Mouse (Mus musculus) stomach, postnatal 0 days (tissue): ENCODE results near the gene Cltb. TPM values are rescaled to one million over a fixed set of nuclear protein-coding genes. Genes with fewer than 3 reads are reported as not detected.

Source experiments
- ATAC-seq: fragments of 200-750 bp; cut with Nextera tagmentation; 2 replicates; pipeline ENCODE4 v1.8.0; 2017; ENCODE audit not compliant: low FRiP score, low TSS enrichment
- DNase-seq: peaks from one replicate; pipeline ENCODE4 v3.0.0-alpha.2; 2016; ENCODE audit warnings: low spot score
- H3K27ac ChIP-seq: fragments of 300-500 bp; sonication (generic); replicated peaks from 2 replicates; pipeline ENCODE4 v1.5.1; 2014; ENCODE audit warnings: mild to moderate bottlenecking, control low read depth
- H3K27me3 ChIP-seq: fragments of 300-500 bp; sonication (generic); 2 replicates; pipeline ENCODE4 v1.6.1; 2014; ENCODE audit warnings: low read length; ENCODE audit not compliant: control insufficient read depth, insufficient read depth
- H3K36me3 ChIP-seq: fragments of 300-500 bp; sonication (generic); 2 replicates; pipeline ENCODE4 v1.6.1; 2014; ENCODE audit warnings: low read length, mixed read lengths; ENCODE audit not compliant: control insufficient read depth, insufficient read depth
- H3K4me1 ChIP-seq: fragments of 300-500 bp; sonication (generic); replicated peaks from 2 replicates; pipeline ENCODE4 v1.6.1; 2014; ENCODE audit warnings: antibody characterized with exemption; ENCODE audit not compliant: control insufficient read depth, insufficient read depth
- H3K4me2 ChIP-seq: fragments of 300-500 bp; sonication (generic); replicated peaks from 2 replicates; pipeline ENCODE4 v1.6.1; 2014; ENCODE audit warnings: low read depth, mild to moderate bottlenecking, control low read depth, moderate library complexity
- H3K4me3 ChIP-seq: fragments of 300-500 bp; sonication (generic); 2 replicates; pipeline ENCODE4 v1.5.1; 2014; ENCODE audit warnings: low read depth, low read length, control low read depth
- H3K9ac ChIP-seq: fragments of 300-500 bp; sonication (generic); 2 replicates; pipeline ENCODE4 v1.6.1; 2014; ENCODE audit warnings: mild to moderate bottlenecking, low read length, control low read depth, mixed read lengths
- H3K9me3 ChIP-seq: fragments of 300-500 bp; sonication (generic); 2 replicates; pipeline ENCODE4 v1.6.1; 2016; ENCODE audit warnings: low read length; ENCODE audit not compliant: control insufficient read depth
- CTCF ChIP-seq: IDR thresholded peaks from 2 replicates; pipeline ENCODE4 v1.5.1; 2016; ENCODE audit warnings: antibody characterized with exemption, low read depth, mild to moderate bottlenecking, moderate library complexity
- EP300 ChIP-seq: optimal IDR thresholded peaks from 2 replicates; pipeline ENCODE3; 2016; ENCODE audit warnings: antibody characterized with exemption
- WGBS: fragments of 180-500 bp; shearing (Covaris S2); extraction: QIAGEN DNeasy Blood & Tissue Kit; methylation state at CpG from one replicate; pipeline ENCODE4 v1.1.7; 2014; 5-methylcytosine and 5-hydroxymethylcytosine counted together
- polyA plus RNA-seq: library from polyadenylated mRNA; unstranded; fragments of >200 nt; fragmentation: Nextera tagmentation; extraction: Ambion mirVana; gene quantifications from 2 replicates; pipeline ENCODE4 v1.2.1, GENCODE M21; 2015

The Cltb gene
- polyA plus RNA-seq, 1 experiment from 2014 or later, result 160 TPM

- peaks cover 6% of the 10 kb centered on the region for H3K36me3 ChIP-seq
- H3K9me3 ChIP-seq, result no peaks in the 10 kb centered on the region
- no peak overlapping the region for H3K27ac ChIP-seq
- no peaks in the 10 kb centered on the region for H3K4me1 ChIP-seq
- no peaks in the 10 kb centered on the region for H3K27me3 ChIP-seq
- ATAC-seq, result no peak
- 0 out of 2 replicates have a peak, but pooled peaks have one; percentile 18 for TF ChIP-seq CTCF
- no peak for TF ChIP-seq EP300
- no peak overlapping the region for H3K9ac ChIP-seq
- no peak for DNase-seq
- no peak overlapping the region for H3K4me3 ChIP-seq
- no peak overlapping the region for H3K4me2 ChIP-seq
Observed at GRCm38 (mm10) chr13:54603501-54603900, 7.6 kb downstream of the Cltb start.

DNA sequence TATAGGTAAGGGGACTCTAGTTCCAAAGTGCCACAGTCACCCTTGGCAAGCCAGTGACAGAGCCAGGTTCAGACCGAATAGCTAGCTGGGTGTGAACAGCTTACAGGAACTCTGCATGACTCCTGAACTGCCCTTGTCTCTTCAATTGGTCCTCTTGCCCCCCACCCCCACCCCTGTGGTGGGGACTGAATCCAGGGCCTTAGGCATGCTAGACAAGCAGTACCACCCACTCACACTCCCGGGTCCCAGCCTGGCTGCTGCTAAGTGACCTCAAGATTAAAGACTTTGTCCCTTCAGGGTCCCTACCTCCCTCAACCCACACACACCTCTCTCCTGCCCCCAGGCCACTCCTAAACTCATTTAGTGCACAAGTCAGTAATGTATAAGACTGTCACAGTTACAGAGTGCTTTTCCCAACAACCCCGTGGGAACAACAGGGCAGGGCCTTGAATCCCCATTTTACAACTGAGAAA is 8.5 kb downstream of the Cltb start:
- H3K9me3 ChIP-seq, result no peaks in the 10 kb centered on the region
- 50% methylated on average over 3 of the region's 3 CpGs for WGBS
- TF ChIP-seq EP300 (no peak), CTCF (no peak)
- H3K27ac ChIP-seq, result no peak overlapping the region
- peaks cover 6% of the 10 kb centered on the region for H3K36me3 ChIP-seq
- ATAC-seq (no peak), DNase-seq (no peak)
- H3K27me3 ChIP-seq, result no peaks in the 10 kb centered on the region
- no peak overlapping the region for H3K4me2 ChIP-seq
- no peak overlapping the region for H3K9ac ChIP-seq
- H3K4me1 ChIP-seq, result no peaks in the 10 kb centered on the region
- no peak overlapping the region for H3K4me3 ChIP-seq

GRCm38 (mm10) chr13:54598622-54599143 is 12.5 kb downstream of the Cltb start:
- 77% methylated on average over 12 of the region's 12 CpGs for WGBS
- Histone ChIP-seq H3K4me2 (no peak overlapping the region), H3K4me3 (no peak overlapping the region), H3K27ac (no peak overlapping the region), H3K27me3 (no peaks in the 10 kb centered on the region), H3K9me3 (no peaks in the 10 kb centered on the region), H3K9ac (no peak overlapping the region), H3K36me3 (peaks cover 3% of the 10 kb centered on the region; the same call in 1 of the 2 replicates), H3K4me1 (no peaks in the 10 kb centered on the region)
- no peak for DNase-seq
- no peak for ATAC-seq
- TF ChIP-seq CTCF (no peak), EP300 (no peak)

DNA sequence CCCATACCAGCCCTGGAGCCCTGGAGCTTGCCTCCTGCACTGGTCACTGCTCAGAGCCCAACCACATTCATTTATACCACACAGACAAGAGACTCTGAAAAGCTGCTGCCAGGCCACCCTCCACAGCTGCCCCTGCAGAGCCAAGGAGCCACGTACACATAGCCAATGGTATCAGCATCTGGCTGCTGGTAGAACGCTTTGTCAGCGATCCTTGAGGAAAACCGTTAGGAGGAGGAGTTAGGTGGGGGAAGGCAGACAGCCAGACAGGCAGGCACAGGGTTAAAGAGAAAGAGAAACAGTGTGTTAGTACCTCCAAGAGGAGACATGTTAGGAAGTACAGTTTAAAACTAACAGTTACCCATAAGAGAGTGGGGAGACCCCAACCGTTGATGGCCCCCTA is 14.3 kb downstream of the Cltb start:
- peaks cover 3% of the 10 kb centered on the region; the same call in 1 of the 2 replicates for H3K36me3 ChIP-seq
- 56% methylated on average over 5 of the region's 5 CpGs for WGBS
- no peak overlapping the region for H3K9ac ChIP-seq
- no peak for DNase-seq
- no peaks in the 10 kb centered on the region for H3K27me3 ChIP-seq
- no peaks in the 10 kb centered on the region for H3K9me3 ChIP-seq
- H3K27ac ChIP-seq, result no peak overlapping the region
- no peak for ATAC-seq
- H3K4me2 ChIP-seq, result no peak overlapping the region
- TF ChIP-seq CTCF (no peak), EP300 (no peak)
- H3K4me1 ChIP-seq, result no peaks in the 10 kb centered on the region
- H3K4me3 ChIP-seq, result no peak overlapping the region

- TF ChIP-seq CTCF, result peak; percentile 8; the same call in 1 of the 2 replicates
- no peak for TF ChIP-seq EP300
- WGBS, result 60% methylated on average over 8 of the region's 8 CpGs
- Histone ChIP-seq H3K4me3 (no peak overlapping the region), H3K27me3 (no peaks in the 10 kb centered on the region), H3K9ac (no peak overlapping the region), H3K27ac (no peak overlapping the region), H3K36me3 (peaks cover 3% of the 10 kb centered on the region; the same call in 1 of the 2 replicates), H3K9me3 (no peaks in the 10 kb centered on the region), H3K4me2 (no peak overlapping the region), H3K4me1 (no peaks in the 10 kb centered on the region)
- DNase-seq, result peak; percentile 54
- peak; percentile 57; the same call in 1 of the 2 replicates for ATAC-seq
Observed at GRCm38 (mm10) chr13:54596107-54596690, 14.9 kb downstream of the Cltb start.

DNA sequence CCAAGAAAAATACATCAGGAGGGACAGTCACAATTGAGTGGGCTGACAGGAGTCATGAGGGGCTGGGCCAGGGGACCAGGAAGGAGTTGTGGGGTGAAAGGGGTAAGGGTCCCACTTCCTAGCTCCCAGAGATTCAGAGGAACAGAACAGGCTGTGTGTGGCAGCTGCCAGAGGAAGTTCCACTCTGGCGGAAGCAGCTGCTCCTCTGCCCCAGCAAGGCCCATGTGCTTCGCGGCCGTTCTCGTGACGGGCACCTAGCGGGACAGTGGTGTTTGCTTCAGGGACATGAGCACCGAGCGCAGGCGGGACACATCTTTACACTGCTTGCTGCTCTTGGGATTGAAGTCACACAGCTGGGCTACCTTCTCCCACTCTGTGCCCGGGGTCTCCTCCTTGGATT is 17.5 kb downstream of the Cltb start:
- Histone ChIP-seq H3K36me3 (no peaks in the 10 kb centered on the region; the same call in 1 of the 2 replicates), H3K27me3 (no peaks in the 10 kb centered on the region), H3K27ac (no peak overlapping the region), H3K4me3 (no peak overlapping the region), H3K9me3 (no peaks in the 10 kb centered on the region), H3K4me1 (no peaks in the 10 kb centered on the region), H3K9ac (no peak overlapping the region), H3K4me2 (no peak overlapping the region)
- 84% methylated on average over 11 of the region's 11 CpGs for WGBS
- ATAC-seq (no peak), DNase-seq (no peak)
- TF ChIP-seq EP300 (no peak), CTCF (no peak)
